Mouse (Mus musculus): ENCODE results near the gene Wwox. TPM values are rescaled to one million over a fixed set of nuclear protein-coding genes. Genes with fewer than 3 reads are reported as not detected.

Gene Wwox
- total and polyA plus RNA-seq, 3 experiments: 7.6 to 61.8 (median 12.2) TPM

- no peak overlapping the region for H3K9ac ChIP-seq (ENCODE audit: control insufficient read depth, low read depth, low read length, poor library complexity, severe bottlenecking)
- H3K4me3 ChIP-seq (ENCODE audit: control insufficient read depth in 1 of 2, insufficient read depth in 1 of 2, low read depth in 2 of 2, low read length in 2 of 2): no peak overlapping the region
- H3K36me3 ChIP-seq (ENCODE audit: control insufficient read depth in 1 of 2, insufficient read depth in 2 of 2, low read length in 2 of 2): no peaks in the 10 kb centered on the region
- TF ChIP-seq CTCF (IDR thresholded peaks at IDR 0.05 in 2 of 3, conservative IDR thresholded peaks at IDR 0.05 in 1 of 3; ENCODE audit: control insufficient read depth in 1 of 3, insufficient read depth in 1 of 3, low read depth in 2 of 3, low read length in 3 of 3, poor library complexity in 1 of 3, severe bottlenecking in 1 of 3) (no peak), NELFE (IDR thresholded peaks at IDR 0.05; ENCODE audit: low read depth, low read length) (no peak), SIN3A (IDR thresholded peaks at IDR 0.05; ENCODE audit: low read length) (no peak), BHLHE40 (IDR thresholded peaks at IDR 0.05; ENCODE audit: borderline replicate concordance, low read depth, low read length) (no peak), TCF12 (IDR thresholded peaks at IDR 0.05; ENCODE audit: low read depth, low read length) (no peak), RCOR1 (IDR thresholded peaks at IDR 0.05; ENCODE audit: low read depth, low read length) (no peak), USF2 (IDR thresholded peaks at IDR 0.05; ENCODE audit: borderline replicate concordance in 1 of 2, insufficient read depth in 1 of 2, low read depth in 1 of 2, low read length in 2 of 2) (no peak), ZKSCAN1 (IDR thresholded peaks at IDR 0.05; ENCODE audit: low read depth, low read length) (no peak), EP300 (IDR thresholded peaks at IDR 0.05; ENCODE audit: low read depth in 1 of 2, low read length in 2 of 2) (no peak), RAD21 (IDR thresholded peaks at IDR 0.05; ENCODE audit: low read depth, low read length) (no peak), MXI1 (IDR thresholded peaks at IDR 0.05; ENCODE audit: low read depth, low read length) (no peak), GABPA (IDR thresholded peaks at IDR 0.05; ENCODE audit: low read depth, low read length) (no peak), POLR2AphosphoS5 (IDR thresholded peaks at IDR 0.05; ENCODE audit: borderline replicate concordance, low read depth, low read length) (no peak), ETS1 (IDR thresholded peaks at IDR 0.05; ENCODE audit: low read depth, low read length) (no peak), SMC3 (IDR thresholded peaks at IDR 0.05; ENCODE audit: low read depth, low read length) (no peak), JUND (IDR thresholded peaks at IDR 0.05; ENCODE audit: low read depth, low read length) (no peak), POLR2AphosphoS2 (IDR thresholded peaks at IDR 0.05; ENCODE audit: low read length) (no peak)
- no peaks in the 10 kb centered on the region for H3K4me1 ChIP-seq (ENCODE audit: control insufficient read depth in 1 of 2, insufficient read depth in 2 of 2, low read length in 2 of 2)
- no peaks in the 10 kb centered on the region for H3K79me2 ChIP-seq (ENCODE audit: control insufficient read depth, insufficient read depth, low read length, poor library complexity)
- no peaks in the 10 kb centered on the region for H3K9me3 ChIP-seq (replicated peaks; ENCODE audit: insufficient read depth, low read length)
- DNase-seq (ENCODE audit: low read depth, low spot score): no peak
- no peak overlapping the region for H3K27ac ChIP-seq (ENCODE audit: control insufficient read depth, low read depth, low read length)
- no peaks in the 10 kb centered on the region for H3K27me3 ChIP-seq (ENCODE audit: control insufficient read depth in 1 of 2, insufficient read depth in 2 of 2, low read length in 2 of 2)
Measured at GRCm38 (mm10) chr8:114982762-114983161, 543.3 kb downstream of the Wwox start.

GRCm38 (mm10) chr8:114984500-114984899 lies 545.0 kb downstream of the Wwox start:
- Histone ChIP-seq H3K9ac (ENCODE audit: control insufficient read depth, low read depth, low read length, poor library complexity, severe bottlenecking) (no peak overlapping the region), H3K4me1 (ENCODE audit: control insufficient read depth in 1 of 2, insufficient read depth in 2 of 2, low read length in 2 of 2) (no peaks in the 10 kb centered on the region), H3K27me3 (ENCODE audit: control insufficient read depth in 1 of 2, insufficient read depth in 2 of 2, low read length in 2 of 2) (no peaks in the 10 kb centered on the region), H3K9me3 (replicated peaks; ENCODE audit: insufficient read depth, low read length) (no peaks in the 10 kb centered on the region), H3K4me3 (ENCODE audit: control insufficient read depth in 1 of 2, insufficient read depth in 1 of 2, low read depth in 2 of 2, low read length in 2 of 2) (no peak overlapping the region), H3K79me2 (ENCODE audit: control insufficient read depth, insufficient read depth, low read length, poor library complexity) (no peaks in the 10 kb centered on the region), H3K27ac (ENCODE audit: control insufficient read depth, low read depth, low read length) (no peak overlapping the region), H3K36me3 (ENCODE audit: control insufficient read depth in 1 of 2, insufficient read depth in 2 of 2, low read length in 2 of 2) (no peaks in the 10 kb centered on the region)
- TF ChIP-seq NRF1 (IDR thresholded peaks at IDR 0.05; ENCODE audit: insufficient read depth, low read depth, low read length, poor library complexity, severe bottlenecking) (no peak), KAT2A (conservative IDR thresholded peaks at IDR 0.05; ENCODE audit: low read depth, low read length) (no peak), JUND (IDR thresholded peaks at IDR 0.05; ENCODE audit: low read depth, low read length) (no peak), MEF2A (IDR thresholded peaks at IDR 0.05; ENCODE audit: extremely low read depth, insufficient replicate concordance, low read depth, low read length, poor library complexity, severe bottlenecking) (no peak), E2F4 (IDR thresholded peaks at IDR 0.05; ENCODE audit: borderline replicate concordance, low read depth, low read length) (no peak), USF2 (IDR thresholded peaks at IDR 0.05; ENCODE audit: borderline replicate concordance in 1 of 2, insufficient read depth in 1 of 2, low read depth in 1 of 2, low read length in 2 of 2) (no peak), POLR2AphosphoS2 (IDR thresholded peaks at IDR 0.05; ENCODE audit: low read length) (no peak), HCFC1 (IDR thresholded peaks at IDR 0.05; ENCODE audit: low read depth, low read length) (no peak), ETS1 (IDR thresholded peaks at IDR 0.05; ENCODE audit: low read depth, low read length) (no peak), ZKSCAN1 (IDR thresholded peaks at IDR 0.05; ENCODE audit: low read depth, low read length) (no peak), RAD21 (IDR thresholded peaks at IDR 0.05; ENCODE audit: low read depth, low read length) (no peak), ZMIZ1 (IDR thresholded peaks at IDR 0.05; ENCODE audit: low read depth, low read length) (no peak), MAFK (IDR thresholded peaks at IDR 0.05; ENCODE audit: borderline replicate concordance, low read depth, low read length) (no peak), ZC3H11A (IDR thresholded peaks at IDR 0.05; ENCODE audit: low read depth, low read length) (no peak), CTCF (IDR thresholded peaks at IDR 0.05 in 2 of 3, conservative IDR thresholded peaks at IDR 0.05 in 1 of 3; ENCODE audit: control insufficient read depth in 1 of 3, insufficient read depth in 1 of 3, low read depth in 2 of 3, low read length in 3 of 3, poor library complexity in 1 of 3, severe bottlenecking in 1 of 3) (no peak), EP300 (IDR thresholded peaks at IDR 0.05; ENCODE audit: low read depth in 1 of 2, low read length in 2 of 2) (no peak)
- no peak for DNase-seq (ENCODE audit: low read depth, low spot score)
